Mouse (Mus musculus) embryonic facial prominence, embryonic 13.5 days (tissue): ENCODE data around the gene C1ql1. TPM values are rescaled to one million over a fixed set of nuclear protein-coding genes. Genes with fewer than 3 reads are reported as not detected.

ENCODE experiments used
- ATAC-seq: fragments of 200-750 bp; cut with Nextera tagmentation; 2 replicates; pipeline ENCODE4 v1.8.0; 2017; ENCODE audit warnings: low read depth; ENCODE audit not compliant: insufficient number of reproducible peaks, insufficient read depth, low FRiP score, low TSS enrichment
- H3K27ac ChIP-seq: fragments of 300-500 bp; sonication (generic); 2 replicates; pipeline ENCODE4 v1.5.1; 2015; ENCODE audit warnings: moderate library complexity, mild to moderate bottlenecking, inconsistent platforms
- H3K27me3 ChIP-seq: fragments of 300-500 bp; sonication (generic); 2 replicates; pipeline ENCODE4 v1.6.1; 2015; ENCODE audit warnings: mild to moderate bottlenecking, inconsistent platforms
- H3K36me3 ChIP-seq: fragments of 300-500 bp; sonication (generic); 2 replicates; pipeline ENCODE4 v1.6.1; 2015; ENCODE audit warnings: mild to moderate bottlenecking, inconsistent platforms
- H3K4me1 ChIP-seq: fragments of 300-500 bp; sonication (generic); 2 replicates; pipeline ENCODE4 v1.6.1; 2015; ENCODE audit warnings: inconsistent platforms
- H3K4me2 ChIP-seq: fragments of 300-500 bp; sonication (generic); 2 replicates; pipeline ENCODE4 v1.6.1; 2015; ENCODE audit warnings: moderate library complexity, mild to moderate bottlenecking, inconsistent platforms
- H3K4me3 ChIP-seq: fragments of 300-500 bp; sonication (generic); 2 replicates; pipeline ENCODE4 v1.5.1; 2015; ENCODE audit warnings: mild to moderate bottlenecking, inconsistent platforms
- H3K9ac ChIP-seq: fragments of 300-500 bp; sonication (generic); 2 replicates; pipeline ENCODE4 v1.6.1; 2015; ENCODE audit warnings: mild to moderate bottlenecking, inconsistent platforms
- H3K9me3 ChIP-seq: fragments of 300-500 bp; sonication (generic); 2 replicates; pipeline ENCODE4 v1.6.1; 2016; ENCODE audit warnings: inconsistent platforms
- WGBS: fragments of 180-500 bp; shearing (Covaris S2); methylation state at CpG from one replicate; pipeline ENCODE4 v1.1.7; 2015; ENCODE audit warnings: mixed read lengths; 5-methylcytosine and 5-hydroxymethylcytosine counted together
- polyA plus RNA-seq: library from polyadenylated mRNA; unstranded; fragments of >200 nt; fragmentation: Nextera tagmentation; extraction: Ambion mirVana; gene quantifications from 2 replicates; pipeline ENCODE4 v1.2.1, GENCODE M21; 2015

Gene C1ql1
- polyA plus RNA-seq, 1 experiment from 2014 or later, result 3.4 TPM

DNA sequence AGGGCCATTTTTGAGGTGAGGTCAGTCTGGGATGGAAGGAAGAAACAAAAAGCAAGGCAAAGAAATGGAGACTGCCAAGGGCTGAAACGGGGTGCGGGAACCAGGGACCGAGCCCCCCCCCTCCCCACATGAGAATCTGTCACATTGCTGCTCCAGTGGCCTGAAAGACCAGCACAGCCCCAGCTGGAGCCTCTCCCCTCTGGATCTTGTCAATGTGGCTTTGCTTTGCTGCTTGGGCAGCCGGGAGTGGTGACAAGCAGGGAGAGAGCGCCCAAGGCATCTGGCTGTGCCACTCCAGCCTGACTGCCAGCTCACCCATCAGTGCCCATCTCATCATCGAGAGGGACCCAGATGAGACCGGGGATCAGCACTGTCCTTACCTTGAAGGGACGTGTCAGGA is 11.2 kb upstream of the C1ql1 start:
- no peaks in the 10 kb centered on the region for H3K9me3 ChIP-seq
- H3K4me1 ChIP-seq, result peaks cover 10% of the 10 kb centered on the region
- peaks cover 28% of the 10 kb centered on the region for H3K27me3 ChIP-seq
- no peak overlapping the region for H3K27ac ChIP-seq
- ATAC-seq, result no peak
- no peaks in the 10 kb centered on the region for H3K36me3 ChIP-seq
- H3K4me3 ChIP-seq, result no peak overlapping the region
- WGBS, result 85% methylated on average over 8 of the region's 8 CpGs
- H3K4me2 ChIP-seq, result no peak overlapping the region
- no peak overlapping the region for H3K9ac ChIP-seq

DNA sequence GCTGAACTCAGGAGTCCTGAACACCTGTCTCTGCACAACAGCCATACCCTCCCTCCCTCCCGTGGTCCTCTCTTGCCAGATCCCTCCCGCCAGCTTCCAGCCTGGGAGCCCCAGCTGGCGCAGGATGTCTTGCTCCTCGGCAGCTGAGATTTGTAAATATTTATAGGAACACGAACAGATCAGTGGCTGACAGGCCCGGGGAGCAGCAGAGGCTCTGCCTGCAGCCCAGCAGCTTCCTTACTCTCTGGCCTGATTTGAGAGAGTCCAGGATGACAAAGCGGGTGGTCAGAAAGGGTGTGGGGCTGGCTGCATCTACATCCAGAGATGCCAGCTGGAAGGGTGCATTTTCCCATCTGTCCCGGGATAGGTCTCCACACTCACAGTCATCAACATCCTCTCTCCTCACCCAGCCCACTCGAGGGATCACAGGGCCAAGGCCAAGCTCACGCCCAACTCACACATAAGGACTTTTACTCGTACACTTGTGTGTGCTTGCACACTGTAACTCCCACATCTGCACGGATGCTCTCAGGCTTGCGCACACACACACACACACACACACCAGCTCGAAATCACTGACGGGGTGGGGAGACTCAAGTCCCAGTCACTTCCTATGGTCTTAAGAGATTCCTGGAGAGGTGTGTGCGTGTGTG is 10.6 kb upstream of the C1ql1 start:
- Histone ChIP-seq H3K9me3 (no peaks in the 10 kb centered on the region), H3K27me3 (peaks cover 30% of the 10 kb centered on the region), H3K27ac (no peak overlapping the region), H3K4me2 (no peak overlapping the region), H3K4me1 (peaks cover 11% of the 10 kb centered on the region), H3K4me3 (no peak overlapping the region), H3K9ac (no peak overlapping the region), H3K36me3 (no peaks in the 10 kb centered on the region)
- 0 out of 2 replicates have a peak, but pooled peaks have one; percentile 20 for ATAC-seq
- WGBS, result 58% methylated on average over 16 of the region's 16 CpGs

- no peak for ATAC-seq
- peaks cover 21% of the 10 kb centered on the region for H3K4me1 ChIP-seq
- H3K4me2 ChIP-seq, result no peak overlapping the region
- no peak overlapping the region; the same call in 1 of the 2 replicates for H3K27ac ChIP-seq
- H3K9me3 ChIP-seq, result no peaks in the 10 kb centered on the region
- H3K4me3 ChIP-seq, result no peak overlapping the region
- H3K9ac ChIP-seq, result no peak overlapping the region
- no peaks in the 10 kb centered on the region for H3K36me3 ChIP-seq
- H3K27me3 ChIP-seq, result peaks cover 72% of the 10 kb centered on the region
- 32% methylated on average over 6 of the region's 6 CpGs for WGBS
These were observed 6.4 kb upstream of the C1ql1 start for GRCm38 (mm10) chr11:102952922-102953321.

DNA sequence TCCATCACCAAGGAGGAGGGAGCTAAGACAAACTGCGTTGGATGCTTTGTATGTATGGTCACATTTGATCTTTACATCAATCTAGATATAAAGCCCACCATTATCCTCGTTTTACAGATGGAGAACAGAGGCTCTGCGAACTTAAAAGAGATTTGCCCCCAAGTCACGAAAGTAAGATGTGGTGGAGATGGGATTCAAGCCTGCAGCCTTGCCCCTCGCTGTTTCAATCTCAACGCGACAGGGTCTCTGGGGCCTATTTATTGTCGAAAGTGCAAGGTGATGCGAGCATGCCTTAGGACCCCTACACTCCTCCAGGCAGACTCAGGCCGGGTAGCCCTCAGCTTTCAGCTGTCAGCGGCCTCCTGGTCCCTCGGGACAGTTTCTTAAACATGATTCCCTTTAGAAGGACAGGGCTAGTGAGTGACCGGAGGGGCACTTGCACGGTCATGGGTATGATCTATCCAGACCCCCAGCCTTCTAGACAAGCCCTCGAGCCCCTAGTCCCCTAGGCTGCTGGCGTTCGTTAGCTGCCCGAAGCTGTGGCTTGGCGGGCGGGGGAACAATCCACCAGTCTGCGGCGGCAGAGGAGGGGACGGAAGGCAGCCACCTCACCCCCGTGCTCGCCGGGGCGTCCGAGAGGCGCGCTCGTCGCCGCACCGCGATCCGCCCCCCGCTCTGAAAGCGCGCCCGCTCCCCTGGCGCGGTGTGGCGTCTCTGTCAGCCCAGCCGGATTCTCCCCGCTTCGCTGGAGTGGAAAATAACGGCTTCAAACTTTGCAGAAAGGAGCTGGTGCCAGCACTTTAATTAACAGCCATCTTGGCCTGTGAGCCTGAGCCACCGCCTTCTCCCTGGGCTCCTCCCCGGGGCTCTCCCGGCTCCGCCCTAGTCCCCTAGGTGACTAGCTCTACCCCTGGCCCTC is 1.8 kb upstream of the C1ql1 start:
- 2% methylated on average over 51 of the region's 51 CpGs for WGBS
- Histone ChIP-seq H3K36me3 (no peaks in the 10 kb centered on the region), H3K27ac (no peak overlapping the region), H3K9ac (peak overlapping the region; percentile 72), H3K4me3 (peak overlapping the region; percentile 49), H3K4me1 (peaks cover 48% of the 10 kb centered on the region), H3K27me3 (peaks cover 95% of the 10 kb centered on the region), H3K9me3 (no peaks in the 10 kb centered on the region), H3K4me2 (peak overlapping the region; percentile 83)
- no peak for ATAC-seq

GRCm38 (mm10) chr11:102946992-102947343 is 480 bp upstream of the C1ql1 start:
- ATAC-seq, result no peak
- peaks cover 42% of the 10 kb centered on the region for H3K4me1 ChIP-seq
- peak overlapping the region; percentile 70 for H3K4me2 ChIP-seq
- peak overlapping the region; percentile 44 for H3K4me3 ChIP-seq
- H3K9me3 ChIP-seq, result no peaks in the 10 kb centered on the region
- WGBS, result 6% methylated on average over 8 of the region's 8 CpGs
- no peak overlapping the region for H3K27ac ChIP-seq
- H3K9ac ChIP-seq, result no peak overlapping the region
- peaks cover 99% of the 10 kb centered on the region for H3K27me3 ChIP-seq
- H3K36me3 ChIP-seq, result no peaks in the 10 kb centered on the region

DNA sequence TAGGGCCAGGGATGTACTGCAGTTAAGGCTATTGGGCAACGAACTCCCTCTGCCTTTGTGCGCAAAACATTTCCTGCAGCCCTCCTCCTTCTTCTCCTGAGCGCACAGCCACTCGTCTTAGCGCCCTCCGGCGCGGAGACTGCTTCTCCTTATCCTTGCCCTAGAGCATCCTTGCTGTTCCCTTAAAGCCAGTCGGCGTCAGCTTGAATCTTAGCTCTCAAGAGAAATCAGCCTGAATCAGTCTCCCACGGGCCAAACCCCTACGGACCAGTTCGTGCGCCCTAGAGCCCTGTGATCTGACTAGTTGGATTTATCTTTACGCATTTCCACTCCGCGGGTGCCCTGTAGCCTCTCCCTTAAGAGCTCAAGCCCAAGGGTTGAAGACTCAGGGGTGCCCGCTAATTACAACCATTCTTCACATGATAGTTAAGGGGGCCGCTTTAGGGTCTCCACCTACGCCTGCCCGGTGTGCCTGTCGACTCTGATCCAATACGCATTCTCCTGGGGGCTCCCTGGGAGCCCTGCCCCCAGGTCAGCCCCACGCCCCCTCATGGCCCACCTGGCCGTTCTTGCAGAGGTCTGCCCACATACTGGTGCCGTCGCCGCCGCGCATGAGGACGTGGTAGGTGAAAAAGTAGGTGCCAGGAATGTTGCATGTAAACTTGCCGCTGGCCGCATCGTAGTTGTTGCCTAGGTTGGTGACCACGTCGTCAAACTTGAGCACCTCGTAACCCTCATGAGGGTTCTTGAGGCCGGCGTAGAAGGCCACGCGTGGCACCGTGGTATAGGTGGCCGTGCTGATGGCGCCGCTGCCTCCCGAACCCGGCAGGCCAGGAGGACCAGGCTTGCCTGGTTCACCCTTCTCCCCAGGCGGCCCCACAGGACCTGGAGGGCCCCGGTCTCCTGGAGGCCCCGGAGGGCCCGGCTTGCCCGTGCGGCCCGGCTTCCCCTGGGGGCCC is 903 bp downstream of the C1ql1 start:
- Histone ChIP-seq H3K27ac (no peak overlapping the region), H3K4me3 (peak overlapping the region; percentile 44), H3K4me1 (peaks cover 42% of the 10 kb centered on the region), H3K9ac (peak overlapping the region; percentile 51; the same call in 1 of the 2 replicates), H3K36me3 (no peaks in the 10 kb centered on the region), H3K9me3 (no peaks in the 10 kb centered on the region), H3K4me2 (peak overlapping the region; percentile 70), H3K27me3 (peaks cover 99% of the 10 kb centered on the region)
- WGBS, result 2% methylated on average over 53 of the region's 54 CpGs
- ATAC-seq, result no peak

GRCm38 (mm10) chr11:102941236-102941635 is 5.3 kb downstream of the C1ql1 start:
- WGBS, result 61% methylated on average over 6 of the region's 6 CpGs
- Histone ChIP-seq H3K9me3 (no peaks in the 10 kb centered on the region), H3K4me1 (peaks cover 41% of the 10 kb centered on the region), H3K36me3 (no peaks in the 10 kb centered on the region), H3K4me3 (no peak overlapping the region), H3K27ac (no peak overlapping the region), H3K4me2 (no peak overlapping the region), H3K27me3 (peaks cover 77% of the 10 kb centered on the region), H3K9ac (no peak overlapping the region)
- ATAC-seq, result no peak

DNA sequence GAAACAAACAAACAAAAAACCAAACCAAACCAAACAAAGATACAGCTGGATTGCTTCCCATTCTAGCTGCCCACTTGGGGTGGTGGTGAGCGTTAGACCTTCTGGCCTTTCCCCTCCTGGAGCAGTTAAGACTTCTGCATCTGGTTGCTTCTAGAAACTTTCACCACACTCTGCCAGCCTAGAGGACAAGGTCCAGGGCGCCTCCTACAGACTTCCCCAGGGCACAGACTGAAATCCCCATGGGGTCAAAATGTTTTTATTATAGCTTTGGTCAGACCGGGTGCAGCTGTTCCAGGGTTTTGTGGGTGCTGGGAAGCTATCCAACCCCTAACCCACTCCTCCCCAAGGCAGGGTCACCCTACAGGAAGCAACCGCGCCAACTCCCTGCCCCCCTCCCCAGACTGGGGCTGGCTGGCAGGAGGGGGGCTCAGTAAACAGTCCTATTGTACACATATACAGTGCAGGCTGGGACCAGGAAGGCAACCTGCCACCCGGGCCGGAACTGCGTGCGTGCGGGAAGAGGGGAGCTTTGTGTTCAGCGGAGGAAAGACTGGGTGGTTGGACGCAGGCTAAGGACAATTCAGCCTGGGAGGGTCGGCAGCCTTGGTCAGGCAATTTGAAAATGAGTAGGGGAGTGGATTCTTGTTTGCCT is 7.3 kb downstream of the C1ql1 start:
- Histone ChIP-seq H3K4me3 (no peak overlapping the region), H3K9me3 (no peaks in the 10 kb centered on the region), H3K36me3 (no peaks in the 10 kb centered on the region), H3K27me3 (peaks cover 63% of the 10 kb centered on the region), H3K27ac (no peak overlapping the region), H3K4me2 (peak overlapping the region; percentile 38), H3K4me1 (peaks cover 29% of the 10 kb centered on the region), H3K9ac (no peak overlapping the region)
- ATAC-seq, result no peak
- WGBS, result 26% methylated on average over 13 of the region's 13 CpGs

DNA sequence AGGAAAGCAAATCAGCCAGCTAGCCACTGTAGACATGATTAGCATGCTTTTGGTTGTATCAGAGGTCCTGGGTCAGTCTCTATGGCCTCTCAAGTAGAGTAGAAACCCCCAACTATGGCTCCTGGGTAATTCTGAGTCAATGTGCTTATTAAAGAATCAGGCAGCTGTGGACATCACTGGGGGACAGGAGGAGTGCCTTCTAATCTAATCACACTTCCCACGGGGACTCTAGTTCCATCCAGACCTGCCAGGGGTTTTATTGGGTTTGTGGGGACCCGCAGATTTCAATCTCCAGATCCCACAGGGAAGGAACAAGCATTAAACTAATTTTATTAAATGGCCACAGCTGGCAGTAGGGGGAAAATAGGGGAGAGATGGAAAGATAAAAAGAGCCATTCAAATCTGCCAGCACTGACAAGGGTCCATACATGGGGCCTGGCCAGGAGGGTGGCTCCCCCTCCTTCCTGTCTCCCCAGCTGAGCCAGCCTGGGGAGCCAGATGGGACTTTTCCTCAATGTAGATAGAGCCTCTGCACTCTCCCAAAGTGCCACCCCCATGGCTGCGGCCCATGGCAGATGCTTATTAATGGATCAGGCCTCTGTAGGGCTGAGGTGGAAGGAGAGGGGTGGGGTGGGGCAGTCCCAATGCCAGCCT is 8.8 kb downstream of the C1ql1 start:
- no peaks in the 10 kb centered on the region for H3K9me3 ChIP-seq
- no peak overlapping the region for H3K4me2 ChIP-seq
- no peak for ATAC-seq
- peaks cover 29% of the 10 kb centered on the region for H3K4me1 ChIP-seq
- no peak overlapping the region for H3K4me3 ChIP-seq
- peak overlapping the region; percentile 30; the same call in 1 of the 2 replicates for H3K27ac ChIP-seq
- H3K9ac ChIP-seq, result 0 out of 2 replicates have a peak overlapping the region, but pooled peaks have one; percentile 41
- peaks cover 51% of the 10 kb centered on the region for H3K27me3 ChIP-seq
- H3K36me3 ChIP-seq, result no peaks in the 10 kb centered on the region
- WGBS, result 41% methylated on average over 3 of the region's 3 CpGs

GRCm38 (mm10) chr11:102936272-102936671 is 10.2 kb downstream of the C1ql1 start:
- 39% methylated on average over 4 of the region's 4 CpGs for WGBS
- H3K27ac ChIP-seq, result 0 out of 2 replicates have a peak overlapping the region, but pooled peaks have one; percentile 30
- no peak overlapping the region for H3K4me3 ChIP-seq
- H3K27me3 ChIP-seq, result peaks cover 39% of the 10 kb centered on the region
- H3K9me3 ChIP-seq, result no peaks in the 10 kb centered on the region
- no peak for ATAC-seq
- no peaks in the 10 kb centered on the region for H3K36me3 ChIP-seq
- H3K4me1 ChIP-seq, result peaks cover 29% of the 10 kb centered on the region
- no peak overlapping the region for H3K9ac ChIP-seq
- H3K4me2 ChIP-seq, result no peak overlapping the region
